Comparison of ENCODE assay signal across 8 mouse cellular contexts in genomic region chr2:158409595-158410021, GRCm38 (mm10). TPM values are rescaled to one million over a fixed set of nuclear protein-coding genes. Genes with fewer than 3 reads are reported as not detected.
A peak's percentile ranks its signal among the peaks of the same experiment; 100 is the strongest.
DNase-seq lines count a peak whose midpoint lies in the region; ATAC-seq and TF ChIP-seq lines count a peak whose summit lies in the region.

Gene Ralgapb, plus strand, starts transcription at chr2:158409848.

- intact Hi-C loops in gastrocnemius, adult 2 months (cut with DNase I), result no loop called here
- intact Hi-C loops in left cerebral cortex, adult 2 months (cut with DNase I), result no loop called here

- peak within 1 kb of the TSS; percentile 88 for H3K4me2 ChIP-seq in hindbrain, postnatal 0 days (ENCODE audit: low read depth, low read length)

- H3K36me3 ChIP-seq in hindbrain, postnatal 0 days (ENCODE audit: insufficient read depth, low read length), result no peaks in the 10 kb centered on the region

- WGBS in hindbrain, postnatal 0 days, result under 1% methylated on average over 46 of the region's 46 CpGs

- peak; percentile 96 for ATAC-seq in common myeloid progenitor, adult 5-6 weeks (replicated peaks; ENCODE audit: low read depth, poor library complexity, severe bottlenecking)
- ATAC-seq in hindbrain, postnatal 0 days, result peak; percentile 91
- peak; percentile 94 for ATAC-seq in megakaryocyte, adult 5-6 weeks (ENCODE audit: poor library complexity, severe bottlenecking)

- H3K4me1 ChIP-seq in hindbrain, postnatal 0 days (ENCODE audit: insufficient read depth, low read length), result 0 out of 2 replicates have a peak, but pooled peaks cover 4% of the 10 kb centered on the region

- H3K27ac ChIP-seq in gastrocnemius, adult 2 months, result peak within 1 kb of the TSS; percentile 94
- peak within 1 kb of the TSS; percentile 78 for H3K27ac ChIP-seq in hindbrain, postnatal 0 days
- H3K27ac ChIP-seq in left cerebral cortex, adult 2 months, result peak within 1 kb of the TSS; percentile 88

- peak; percentile 99 for DNase-seq in ZHBTc4 (ENCODE audit: low read depth, low spot score)
- DNase-seq in gastrocnemius, adult 2 months, result peak; percentile 99
- DNase-seq in hindbrain, postnatal 0 days (ENCODE audit: low spot score), result peak; percentile 99
- DNase-seq in left cerebral cortex, adult 2 months (ENCODE audit: extremely low spot score in 1 of 2, low spot score in 2 of 2), result peak; percentile 99 to 100
- DNase-seq in right cerebral cortex, adult 2 months (ENCODE audit: low spot score in 2 of 2), result peak; percentile 99 to 100
- peak; percentile 99 for DNase-seq in urinary bladder, postnatal 14 days (ENCODE audit: low spot score)

- H3K9me3 ChIP-seq in hindbrain, postnatal 0 days (ENCODE audit: low read length), result no peaks in the 10 kb centered on the region

- peak; percentile 79 for TF ChIP-seq CTCF in gastrocnemius, adult 2 months (IDR thresholded peaks at IDR 0.05)
- TF ChIP-seq CTCF in hindbrain, postnatal 0 days (IDR thresholded peaks at IDR 0.05; ENCODE audit: low read depth), result peak; percentile 73
- TF ChIP-seq CTCF in left cerebral cortex, adult 2 months (IDR thresholded peaks at IDR 0.05), result peak; percentile 67

- peak within 1 kb of the TSS; percentile 92 for H3K4me3 ChIP-seq in gastrocnemius, adult 2 months
- peak within 1 kb of the TSS; percentile 93 for H3K4me3 ChIP-seq in hindbrain, postnatal 0 days (ENCODE audit: low read length)
- H3K4me3 ChIP-seq in left cerebral cortex, adult 2 months, result peak within 1 kb of the TSS; percentile 96

- H3K9ac ChIP-seq in hindbrain, postnatal 0 days (replicated peaks; ENCODE audit: low read length), result peak within 1 kb of the TSS; percentile 78

- no peaks in the 10 kb centered on the region for H3K27me3 ChIP-seq in hindbrain, postnatal 0 days (ENCODE audit: insufficient read depth, low read length)

RNA-seq across cellular contexts. Expression of gene Ralgapb, which starts in this region (rescaled TPM):
- total RNA-seq in common myeloid progenitor, adult 5-6 weeks (2017), result 34.1 and 35.7 TPM in 2 replicates
- 10 to 100 TPM; 27.9 to 38.2 TPM for total RNA-seq in gastrocnemius, adult 2 months (2021)
- total RNA-seq in hindbrain, postnatal 0 days (2014; rRNA removed), result 44.9 and 66.1 TPM in 2 replicates
- polyA plus RNA-seq in hindbrain, postnatal 0 days (2015; fragmentation: Nextera tagmentation; extraction: Ambion mirVana), result 16.3 and 17.8 TPM in 2 replicates
- 100 to 1,000 TPM; 114 to 115 TPM for total RNA-seq in left cerebral cortex, adult 2 months (2021)
- 45.3 and 45.4 TPM in 2 replicates for total RNA-seq in megakaryocyte, adult 5-6 weeks (2015)
- 29.7 and 32.2 TPM in 2 replicates for total RNA-seq in megakaryocyte, adult 5-6 weeks (2017)

Comparison
In these comparisons a context has a peak if more than half of its experiments do, and no peak if none do; other contexts are left out.
1. Peak in every context shown above with its lines: DNase-seq, ATAC-seq, H3K4me3 ChIP-seq and H3K27ac ChIP-seq.